26 mouse cellular contexts compared by ENCODE assay signal in the genomic region with DNA sequence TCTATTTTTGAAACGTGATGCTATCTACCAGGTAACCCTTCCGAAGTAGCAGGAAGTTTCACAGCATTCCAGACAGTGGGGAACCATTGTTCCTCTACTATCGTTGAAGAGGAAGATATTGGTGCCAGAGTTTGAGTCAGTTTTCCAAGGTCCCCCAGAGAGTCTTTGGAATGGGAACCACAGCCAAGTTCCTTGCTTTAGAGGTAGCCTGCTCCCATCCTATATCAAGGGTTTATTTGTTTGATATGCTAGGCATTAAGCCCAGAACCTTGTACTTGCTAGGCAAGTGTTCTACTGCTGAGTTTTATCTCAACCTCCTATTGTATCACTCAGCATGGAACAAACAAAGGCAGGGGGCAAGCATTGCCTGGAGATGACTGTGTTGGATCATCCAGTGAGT. TPM values are rescaled to one million over a fixed set of nuclear protein-coding genes. Genes with fewer than 3 reads are reported as not detected.
DNase-seq lines count a peak whose midpoint lies in the region; ATAC-seq and TF ChIP-seq lines count a peak whose summit lies in the region.
"Had no signal": no experiment of that assay in that cellular context is flagged by ENCODE, and none has a peak within 500 bp of the region (broad histone marks: within the 10 kb centered on the region; RNA-seq: fewer than 3 reads in every experiment).

No protein-coding gene starts in this region.

- H3K27ac ChIP-seq in embryonic facial prominence, embryonic 14.5 days (replicated peaks; ENCODE audit: low read depth, low read length): peak overlapping the region; percentile 16; the same call in 1 of the 2 replicates
- H3K27ac ChIP-seq in embryonic facial prominence, embryonic 10.5 days (replicated peaks): no peak overlapping the region
- no peak overlapping the region for H3K27ac ChIP-seq in kidney, embryonic 15.5 days
- peak overlapping the region; percentile 83 for H3K27ac ChIP-seq in heart, embryonic 16.5 days (ENCODE audit: low read length)
- no peak overlapping the region for H3K27ac ChIP-seq in hindbrain, postnatal 0 days
- no peak overlapping the region for H3K27ac ChIP-seq in forebrain, embryonic 13.5 days
- H3K27ac ChIP-seq: embryonic facial prominence, embryonic 15.5 days; forebrain, embryonic 15.5 days; hindbrain, embryonic 14.5 days; macrophage; midbrain, embryonic 12.5 days; stomach, postnatal 0 days had no signal

- DNase-seq in embryonic facial prominence, embryonic 14.5 days (ENCODE audit: low spot score): no peak
- DNase-seq in embryonic facial prominence, embryonic 10.5 days (ENCODE audit: low spot score): no peak
- DNase-seq in kidney, adult 9 months: peak; percentile 47
- peak; percentile 72 to 82 for DNase-seq in heart, adult 9 months (ENCODE audit: low spot score in 2 of 2)
- no peak for DNase-seq in hindbrain, postnatal 0 days (ENCODE audit: low spot score)
- DNase-seq: adrenal gland, postnatal 10 days; cerebellum, adult 8-10 months; cerebellum, postnatal 36 days; embryo, embryonic 11 days; gastrocnemius, postnatal 14 days; layer of hippocampus, adult 9-11 months; liver; liver, postnatal 0 days; thymus, adult 2 months had no signal

- peaks cover 33% of the 10 kb centered on the region for H3K4me1 ChIP-seq in embryonic facial prominence, embryonic 14.5 days (ENCODE audit: control insufficient read depth, insufficient read depth, low read length)
- H3K4me1 ChIP-seq in embryonic facial prominence, embryonic 10.5 days: peaks cover 4% of the 10 kb centered on the region; the same call in 1 of the 2 replicates
- peaks cover 31% of the 10 kb centered on the region for H3K4me1 ChIP-seq in kidney, embryonic 15.5 days
- peaks cover 49% of the 10 kb centered on the region for H3K4me1 ChIP-seq in heart, embryonic 16.5 days (ENCODE audit: control insufficient read depth, insufficient read depth, low read length)
- no peaks in the 10 kb centered on the region for H3K4me1 ChIP-seq in hindbrain, postnatal 0 days (ENCODE audit: insufficient read depth, low read length)
- no peaks in the 10 kb centered on the region for H3K4me1 ChIP-seq in forebrain, embryonic 13.5 days
- H3K4me1 ChIP-seq: forebrain, embryonic 15.5 days; midbrain, embryonic 12.5 days had no signal

- H3K4me3 ChIP-seq in embryonic facial prominence, embryonic 14.5 days (ENCODE audit: low read depth, low read length): no peak overlapping the region
- H3K4me3 ChIP-seq in embryonic facial prominence, embryonic 10.5 days: no peak overlapping the region
- H3K4me3 ChIP-seq in kidney, embryonic 15.5 days (replicated peaks): no peak overlapping the region
- H3K4me3 ChIP-seq in heart, embryonic 16.5 days (ENCODE audit: low read length): no peak overlapping the region
- no peak overlapping the region for H3K4me3 ChIP-seq in hindbrain, postnatal 0 days (ENCODE audit: low read length)
- H3K4me3 ChIP-seq in forebrain, embryonic 13.5 days: no peak overlapping the region
- H3K4me3 ChIP-seq: embryonic facial prominence, embryonic 15.5 days; forebrain, embryonic 15.5 days; midbrain, embryonic 12.5 days had no signal

- peaks cover 5% of the 10 kb centered on the region; the same call in 1 of the 2 replicates for H3K36me3 ChIP-seq in embryonic facial prominence, embryonic 14.5 days (ENCODE audit: control insufficient read depth, insufficient read depth, low read length)
- H3K36me3 ChIP-seq in embryonic facial prominence, embryonic 10.5 days (replicated peaks): no peaks in the 10 kb centered on the region
- no peaks in the 10 kb centered on the region for H3K36me3 ChIP-seq in kidney, embryonic 15.5 days
- H3K36me3 ChIP-seq in heart, embryonic 16.5 days (ENCODE audit: control insufficient read depth, insufficient read depth): no peaks in the 10 kb centered on the region
- no peaks in the 10 kb centered on the region for H3K36me3 ChIP-seq in hindbrain, postnatal 0 days (ENCODE audit: insufficient read depth, low read length)
- no peaks in the 10 kb centered on the region for H3K36me3 ChIP-seq in forebrain, embryonic 13.5 days (ENCODE audit: poor library complexity, severe bottlenecking)
- H3K36me3 ChIP-seq: forebrain, embryonic 15.5 days; midbrain, embryonic 12.5 days had no signal

- WGBS in embryonic facial prominence, embryonic 14.5 days: 51% methylated on average over 3 of the region's 3 CpGs
- 74% methylated on average over 3 of the region's 3 CpGs for WGBS in embryonic facial prominence, embryonic 10.5 days
- 57% methylated on average over 3 of the region's 3 CpGs for WGBS in kidney, embryonic 15.5 days
- WGBS in heart, embryonic 16.5 days: 16% methylated on average over 3 of the region's 3 CpGs
- 44% methylated on average over 3 of the region's 3 CpGs for WGBS in hindbrain, postnatal 0 days
- 76% methylated on average over 3 of the region's 3 CpGs for WGBS in forebrain, embryonic 13.5 days

- no peak for TF ChIP-seq CTCF in hindbrain, postnatal 0 days (IDR thresholded peaks at IDR 0.05; ENCODE audit: low read depth)

- no peak overlapping the region for H3K9ac ChIP-seq in embryonic facial prominence, embryonic 14.5 days (ENCODE audit: low read depth, low read length)
- no peak overlapping the region for H3K9ac ChIP-seq in kidney, embryonic 15.5 days
- no peak overlapping the region for H3K9ac ChIP-seq in heart, embryonic 16.5 days (ENCODE audit: low read length)
- H3K9ac ChIP-seq in hindbrain, postnatal 0 days (replicated peaks; ENCODE audit: low read length): no peak overlapping the region
- no peak overlapping the region for H3K9ac ChIP-seq in forebrain, embryonic 13.5 days
- H3K9ac ChIP-seq: embryonic facial prominence, embryonic 15.5 days; forebrain, embryonic 15.5 days; hindbrain, embryonic 14.5 days; liver, postnatal 0 days; midbrain, embryonic 12.5 days had no signal

- ATAC-seq in embryonic facial prominence, embryonic 14.5 days (ENCODE audit: low read depth): no peak
- ATAC-seq in kidney, embryonic 15.5 days (replicated peaks; ENCODE audit: low FRiP score): no peak
- ATAC-seq in heart, embryonic 16.5 days (replicated peaks; ENCODE audit: extremely low read depth, insufficient read depth, low FRiP score): peak; percentile 61
- no peak for ATAC-seq in hindbrain, postnatal 0 days
- ATAC-seq in forebrain, embryonic 13.5 days: no peak
- ATAC-seq: forebrain, embryonic 15.5 days; liver, postnatal 0 days; lung, postnatal 0 days had no signal

- H3K27me3 ChIP-seq in embryonic facial prominence, embryonic 14.5 days (replicated peaks; ENCODE audit: control insufficient read depth, insufficient read depth, low read length): no peaks in the 10 kb centered on the region
- no peaks in the 10 kb centered on the region for H3K27me3 ChIP-seq in embryonic facial prominence, embryonic 10.5 days (replicated peaks; ENCODE audit: low read depth, poor library complexity, severe bottlenecking)
- H3K27me3 ChIP-seq in kidney, embryonic 15.5 days: no peaks in the 10 kb centered on the region
- H3K27me3 ChIP-seq in heart, embryonic 16.5 days (ENCODE audit: control insufficient read depth, insufficient read depth, low read length): no peaks in the 10 kb centered on the region
- H3K27me3 ChIP-seq in hindbrain, postnatal 0 days (ENCODE audit: insufficient read depth, low read length): no peaks in the 10 kb centered on the region
- H3K27me3 ChIP-seq in forebrain, embryonic 13.5 days: no peaks in the 10 kb centered on the region
- H3K27me3 ChIP-seq: embryonic facial prominence, embryonic 15.5 days; forebrain, embryonic 15.5 days; midbrain, embryonic 12.5 days had no signal

- H3K4me2 ChIP-seq in embryonic facial prominence, embryonic 14.5 days (ENCODE audit: low read depth, low read length): no peak overlapping the region
- no peak overlapping the region for H3K4me2 ChIP-seq in kidney, embryonic 15.5 days
- H3K4me2 ChIP-seq in heart, embryonic 16.5 days (ENCODE audit: low read depth, low read length): no peak overlapping the region
- no peak overlapping the region for H3K4me2 ChIP-seq in hindbrain, postnatal 0 days (ENCODE audit: low read depth, low read length)
- no peak overlapping the region for H3K4me2 ChIP-seq in forebrain, embryonic 13.5 days
- H3K4me2 ChIP-seq: embryonic facial prominence, embryonic 15.5 days; forebrain, embryonic 15.5 days; hindbrain, embryonic 14.5 days; midbrain, embryonic 12.5 days had no signal

- no peaks in the 10 kb centered on the region for H3K9me3 ChIP-seq in embryonic facial prominence, embryonic 14.5 days (ENCODE audit: control insufficient read depth, low read length)
- H3K9me3 ChIP-seq in embryonic facial prominence, embryonic 10.5 days: no peaks in the 10 kb centered on the region
- H3K9me3 ChIP-seq in kidney, embryonic 15.5 days (replicated peaks): no peaks in the 10 kb centered on the region
- H3K9me3 ChIP-seq in heart, embryonic 16.5 days (replicated peaks; ENCODE audit: control insufficient read depth, low read length): no peaks in the 10 kb centered on the region
- no peaks in the 10 kb centered on the region for H3K9me3 ChIP-seq in hindbrain, postnatal 0 days (ENCODE audit: low read length)
- no peaks in the 10 kb centered on the region for H3K9me3 ChIP-seq in forebrain, embryonic 13.5 days (replicated peaks)
- H3K9me3 ChIP-seq: embryonic facial prominence, embryonic 15.5 days; forebrain, embryonic 15.5 days; midbrain, embryonic 12.5 days had no signal

RNA-seq across cellular contexts. Expression of a gene that starts 15.7 kb away (rescaled TPM):
- 106 and 117 TPM in 2 replicates for polyA plus RNA-seq in embryonic facial prominence, embryonic 14.5 days (2014; fragmentation: Nextera tagmentation; extraction: Ambion mirVana)
- polyA plus RNA-seq in embryonic facial prominence, embryonic 10.5 days (2016; fragmentation: Nextera tagmentation; extraction: Ambion mirVana): 19.9 and 25.3 TPM in 2 replicates
- polyA plus RNA-seq in kidney, embryonic 15.5 days (2015; fragmentation: Nextera tagmentation; extraction: Ambion mirVana): 67.0 and 73.9 TPM in 2 replicates
- 105 and 126 TPM in 2 replicates for polyA plus RNA-seq in heart, embryonic 16.5 days (2015; fragmentation: Nextera tagmentation; extraction: Ambion mirVana)
- 19.9 and 31.9 TPM in 2 replicates for total RNA-seq in hindbrain, postnatal 0 days (2014; rRNA removed)
- polyA plus RNA-seq in hindbrain, postnatal 0 days (2015; fragmentation: Nextera tagmentation; extraction: Ambion mirVana): 13.6 and 16.7 TPM in 2 replicates
- 11.2 and 13.3 TPM in 2 replicates for polyA plus RNA-seq in forebrain, embryonic 13.5 days (2015; fragmentation: Nextera tagmentation; extraction: Ambion mirVana)
- total RNA-seq: monocyte, adult 5-6 weeks; neutrophil, adult 5-6 weeks had no signal
- polyA plus RNA-seq: macrophage had no signal

Comparison
In these comparisons a context has a peak if more than half of its experiments do, and no peak if none do; other contexts are left out.
1. H3K27ac ChIP-seq: peak in embryonic facial prominence, embryonic 14.5 days (single experiment) and heart, embryonic 16.5 days (single experiment); none in embryonic facial prominence, embryonic 10.5 days (single experiment), kidney, embryonic 15.5 days (single experiment), hindbrain, postnatal 0 days (single experiment) and forebrain, embryonic 13.5 days (single experiment).
2. DNase-seq: peak in kidney, adult 9 months (single experiment) and heart, adult 9 months (2 of 2); none in embryonic facial prominence, embryonic 14.5 days (single experiment), embryonic facial prominence, embryonic 10.5 days (single experiment) and hindbrain, postnatal 0 days (single experiment).